Mouse (Mus musculus): Measurements from ENCODE around the gene Coa4. TPM values are rescaled to one million over a fixed set of nuclear protein-coding genes. Genes with fewer than 3 reads are reported as not detected.
"Not testable (repeated sequence)": the region's sequence is repeated elsewhere in the genome, so short reads cannot be mapped to it uniquely, and the experiment has no call there.

Coa4 gene
- polyA plus RNA-seq, 1 experiment from 2014 or later = 17.0 TPM

DNA sequence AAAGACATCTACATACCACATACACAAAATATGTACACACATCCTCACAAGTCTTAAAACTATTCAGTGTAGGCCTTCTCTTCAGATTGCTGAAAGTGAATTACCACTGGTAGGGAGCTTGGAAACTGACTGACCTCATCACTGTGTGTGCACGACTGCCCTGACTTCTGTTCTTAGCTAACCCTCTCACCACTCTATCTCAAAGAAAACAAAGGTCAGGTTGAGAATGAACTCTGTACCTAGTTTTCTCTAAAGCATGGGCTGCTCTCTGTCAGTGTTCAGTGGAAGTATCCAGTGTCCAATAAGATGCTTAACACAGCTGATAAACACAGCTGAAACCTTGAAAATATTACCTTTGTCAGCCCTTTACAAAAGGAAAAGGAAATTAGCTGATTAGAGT is 7.6 kb downstream of the Coa4 start:
- no peaks in the 10 kb centered on the region for H3K9me3 ChIP-seq (replicated peaks)
- H3K36me3 ChIP-seq (ENCODE audit: poor library complexity, severe bottlenecking) = peaks cover 24% of the 10 kb centered on the region
- no peak overlapping the region for H3K27ac ChIP-seq
- WGBS = 81% methylated on average over 1 of the region's 1 CpGs
- no peak overlapping the region for H3K9ac ChIP-seq
- ATAC-seq = no peak
- H3K4me3 ChIP-seq = no peak overlapping the region
- H3K4me1 ChIP-seq = no peaks in the 10 kb centered on the region
- H3K27me3 ChIP-seq = no peaks in the 10 kb centered on the region
- H3K4me2 ChIP-seq = no peak overlapping the region

DNA sequence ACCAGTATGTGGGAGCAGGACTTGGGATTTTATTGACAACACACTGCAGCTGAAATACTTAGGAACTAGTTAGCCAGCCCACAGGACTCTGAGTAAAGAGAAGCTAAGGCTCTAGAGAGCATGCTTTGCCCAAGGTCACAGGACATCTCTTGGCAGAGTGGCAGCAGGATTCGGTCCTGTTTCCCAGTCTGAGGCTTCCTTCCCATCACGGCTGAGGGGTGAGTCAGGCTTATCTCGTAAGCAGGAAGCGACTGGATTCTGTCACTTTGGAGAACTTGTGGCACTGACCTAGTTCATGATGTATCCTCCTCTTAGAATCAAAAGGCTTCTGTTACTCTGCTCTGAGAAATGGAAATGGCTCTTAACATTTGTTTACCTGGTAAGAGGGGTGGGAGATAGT is 10.8 kb downstream of the Coa4 start:
- H3K27ac ChIP-seq = no peak overlapping the region
- 83% methylated on average over 4 of the region's 4 CpGs for WGBS
- peaks cover 20% of the 10 kb centered on the region; the same call in 1 of the 2 replicates for H3K36me3 ChIP-seq (ENCODE audit: poor library complexity, severe bottlenecking)
- H3K9me3 ChIP-seq (replicated peaks) = no peaks in the 10 kb centered on the region
- no peak overlapping the region for H3K4me3 ChIP-seq
- H3K27me3 ChIP-seq = no peaks in the 10 kb centered on the region
- H3K4me1 ChIP-seq = no peaks in the 10 kb centered on the region
- no peak overlapping the region for H3K9ac ChIP-seq
- ATAC-seq = no peak
- H3K4me2 ChIP-seq = no peak overlapping the region

DNA sequence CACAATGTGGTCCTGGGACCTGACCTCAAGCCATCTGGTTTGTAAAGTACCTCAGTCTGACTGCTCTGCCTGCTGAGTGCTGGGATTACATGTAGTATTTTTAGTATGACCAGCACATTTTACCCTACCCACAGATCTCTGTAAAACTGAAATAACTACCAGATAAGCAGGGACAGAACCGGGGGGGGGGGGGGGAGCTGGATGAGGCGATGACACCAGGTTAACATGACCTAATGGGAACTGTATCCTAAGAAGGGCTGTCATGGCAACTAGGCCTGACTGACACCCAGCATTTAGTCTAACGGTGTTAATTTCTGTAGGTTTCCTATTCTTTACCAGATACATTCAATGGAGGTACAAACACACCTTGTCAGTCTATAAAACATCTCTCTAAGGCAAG is 12.9 kb downstream of the Coa4 start:
- no peaks in the 10 kb centered on the region for H3K27me3 ChIP-seq
- 95% methylated on average over 3 of the region's 3 CpGs for WGBS
- H3K4me1 ChIP-seq = peaks cover 3% of the 10 kb centered on the region
- H3K27ac ChIP-seq = no peak overlapping the region
- no peak overlapping the region for H3K4me3 ChIP-seq
- peaks cover 20% of the 10 kb centered on the region; the same call in 1 of the 2 replicates for H3K36me3 ChIP-seq (ENCODE audit: poor library complexity, severe bottlenecking)
- H3K4me2 ChIP-seq = no peak overlapping the region
- no peaks in the 10 kb centered on the region for H3K9me3 ChIP-seq (replicated peaks)
- H3K9ac ChIP-seq = no peak overlapping the region
- no peak for ATAC-seq

DNA sequence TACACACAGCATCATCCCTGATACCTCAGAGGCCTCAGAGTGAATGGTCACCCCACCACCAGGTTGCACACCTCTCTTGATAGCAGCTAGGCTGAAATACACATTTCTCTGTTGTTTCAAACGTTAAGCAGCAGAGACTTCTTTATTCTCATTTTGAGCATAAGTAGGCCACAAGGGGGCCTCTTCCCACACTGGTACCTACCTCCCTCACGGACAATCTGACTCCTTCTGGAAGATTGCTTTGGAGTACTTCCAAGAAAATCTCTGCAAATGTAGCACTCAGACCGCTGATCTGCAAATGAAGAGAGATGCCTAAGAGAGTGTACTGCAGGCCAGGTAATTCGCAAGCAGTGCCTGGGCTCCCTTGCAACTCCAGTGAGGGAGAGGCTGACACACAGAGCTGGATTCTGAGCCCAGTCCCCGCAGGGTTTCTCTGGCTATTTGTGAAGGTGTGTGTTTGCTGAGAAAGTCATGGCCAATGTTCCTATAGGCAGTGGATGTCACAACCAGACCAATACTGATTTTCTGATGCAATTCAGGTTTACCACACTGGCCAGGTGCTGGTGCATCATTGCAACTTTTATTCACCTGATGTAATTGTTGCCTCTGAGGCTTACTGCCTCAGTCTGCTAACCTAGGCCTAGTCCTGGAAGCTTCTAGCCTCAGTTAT is 13.6 kb downstream of the Coa4 start:
- Histone ChIP-seq H3K9me3 (replicated peaks) (no peaks in the 10 kb centered on the region), H3K27ac (no peak overlapping the region), H3K4me1 (peaks cover 9% of the 10 kb centered on the region), H3K27me3 (no peaks in the 10 kb centered on the region), H3K9ac (no peak overlapping the region), H3K4me2 (no peak overlapping the region), H3K4me3 (no peak overlapping the region), H3K36me3 (ENCODE audit: poor library complexity, severe bottlenecking) (peaks cover 20% of the 10 kb centered on the region; the same call in 1 of the 2 replicates)
- WGBS = 55% methylated on average over 5 of the region's 5 CpGs
- 0 out of 2 replicates have a peak, but pooled peaks have one; percentile 16 for ATAC-seq

DNA sequence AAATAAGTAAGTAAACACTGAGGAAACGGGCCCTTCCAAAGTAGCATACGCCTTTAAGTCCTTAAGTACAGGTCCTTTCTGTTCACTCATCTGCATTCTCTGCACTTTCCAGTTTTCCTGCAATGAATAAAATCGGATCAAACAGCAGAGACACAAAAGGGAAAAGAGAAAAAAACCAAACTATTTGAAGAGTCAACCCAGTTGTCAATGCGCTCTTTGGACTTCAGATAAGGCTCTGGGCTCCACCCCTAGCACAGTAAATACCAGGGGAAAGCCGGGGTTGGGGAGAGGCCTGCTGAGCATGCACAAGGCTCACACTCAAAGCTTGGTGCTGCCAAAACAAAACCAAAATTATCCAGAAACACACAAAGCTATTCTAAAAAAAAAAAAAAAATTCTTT is 18.1 kb downstream of the Coa4 start:
- H3K4me3 ChIP-seq = no peak overlapping the region
- 44% methylated on average over 5 of the region's 5 CpGs for whole genome bisulfite sequencing
- H3K27me3 ChIP-seq = no peaks in the 10 kb centered on the region
- H3K9me3 ChIP-seq (replicated peaks) = no peaks in the 10 kb centered on the region
- peaks cover 13% of the 10 kb centered on the region for H3K4me1 ChIP-seq
- peak overlapping the region; percentile 94 for H3K27ac ChIP-seq
- H3K4me2 ChIP-seq = no peak overlapping the region
- no peak overlapping the region; the same call in 1 of the 2 replicates for H3K9ac ChIP-seq
- peaks cover 3% of the 10 kb centered on the region; the same call in 1 of the 2 replicates for H3K36me3 ChIP-seq (ENCODE audit: poor library complexity, severe bottlenecking)
- peak; percentile 45; the same call in 1 of the 2 replicates for ATAC-seq

DNA sequence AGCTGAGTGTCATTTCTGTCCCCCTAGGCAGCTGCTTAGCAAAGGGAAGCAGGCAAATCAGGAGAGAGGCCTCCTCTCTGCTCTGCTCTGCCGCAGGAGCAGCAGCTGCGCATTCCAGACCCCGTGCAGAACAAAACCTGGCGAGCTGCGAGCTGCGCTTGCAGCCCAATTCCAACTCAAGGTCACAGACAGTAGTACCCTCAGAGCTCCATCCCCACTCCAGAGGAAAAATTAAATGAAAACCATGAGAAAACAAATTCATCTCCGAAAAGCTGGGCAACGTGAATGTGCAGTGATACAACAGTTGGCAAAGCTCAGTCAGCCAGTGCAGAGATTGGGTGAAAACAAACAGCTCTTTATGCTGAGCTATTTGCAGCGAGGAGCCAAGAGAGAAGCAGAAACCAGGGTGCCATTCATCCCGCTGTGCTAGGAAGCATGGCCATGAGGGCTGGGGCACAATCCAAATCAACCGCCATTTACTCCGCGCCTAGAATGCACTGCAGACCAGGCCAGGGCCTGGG is 18.6 kb downstream of the Coa4 start:
- ATAC-seq = peak; percentile 91
- Histone ChIP-seq H3K27me3 (no peaks in the 10 kb centered on the region), H3K36me3 (ENCODE audit: poor library complexity, severe bottlenecking) (peaks cover 3% of the 10 kb centered on the region; the same call in 1 of the 2 replicates), H3K27ac (peak overlapping the region; percentile 94), H3K4me1 (peaks cover 13% of the 10 kb centered on the region), H3K9ac (peak overlapping the region; percentile 46), H3K9me3 (replicated peaks) (no peaks in the 10 kb centered on the region), H3K4me3 (no peak overlapping the region), H3K4me2 (peak overlapping the region; percentile 48)
- 22% methylated on average over 13 of the region's 13 CpGs for WGBS

DNA sequence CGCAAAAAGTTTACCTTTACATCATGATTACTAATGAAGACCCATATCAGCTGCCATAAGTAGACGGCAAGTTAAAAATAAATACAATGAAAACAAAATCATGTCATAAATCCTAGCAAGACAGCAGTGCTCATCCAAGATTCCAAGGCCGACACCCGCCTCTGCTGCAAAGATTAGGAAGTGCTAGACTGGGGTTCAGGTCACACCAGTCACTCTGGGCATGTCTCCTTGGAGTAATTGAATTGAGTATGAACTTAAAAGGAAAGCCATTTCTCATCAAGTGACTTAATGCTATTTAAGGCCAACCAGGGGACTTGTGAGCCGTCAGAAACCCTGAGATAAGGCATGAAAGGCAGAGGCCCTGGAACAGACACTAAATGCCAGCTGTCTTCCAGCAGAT is 20.4 kb downstream of the Coa4 start:
- Histone ChIP-seq H3K27me3 (no peaks in the 10 kb centered on the region), H3K9ac (no peak overlapping the region), H3K4me2 (no peak overlapping the region), H3K4me3 (no peak overlapping the region), H3K36me3 (ENCODE audit: poor library complexity, severe bottlenecking) (no peaks in the 10 kb centered on the region), H3K27ac (no peak overlapping the region), H3K4me1 (peaks cover 18% of the 10 kb centered on the region), H3K9me3 (replicated peaks) (no peaks in the 10 kb centered on the region)
- WGBS = 93% methylated on average over 5 of the region's 5 CpGs
- ATAC-seq = no peak

DNA sequence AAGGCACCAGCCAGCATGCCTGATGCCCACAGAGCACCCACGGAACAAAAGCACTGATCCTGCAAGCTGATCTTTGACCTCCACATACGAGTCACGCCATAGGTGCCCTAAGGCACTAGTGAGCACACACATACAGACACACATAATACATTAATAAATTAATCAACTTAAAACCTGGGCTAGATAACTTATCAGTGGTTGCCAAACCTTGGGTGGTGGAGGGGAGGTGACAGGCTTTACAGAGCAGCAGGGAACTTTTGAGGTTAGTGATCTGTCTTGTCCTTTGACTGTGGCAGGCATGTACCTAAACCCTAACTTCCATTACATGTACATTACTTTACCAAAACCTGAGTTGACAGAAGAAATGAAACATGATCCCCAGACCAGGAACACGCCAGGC is 22.5 kb downstream of the Coa4 start:
- WGBS = 84% methylated on average over 4 of the region's 4 CpGs
- no peaks in the 10 kb centered on the region for H3K27me3 ChIP-seq
- no peaks in the 10 kb centered on the region for H3K9me3 ChIP-seq (replicated peaks)
- no peak overlapping the region for H3K9ac ChIP-seq
- no peak for ATAC-seq
- no peak overlapping the region for H3K4me2 ChIP-seq
- no peaks in the 10 kb centered on the region for H3K36me3 ChIP-seq (ENCODE audit: poor library complexity, severe bottlenecking)
- H3K4me1 ChIP-seq = peaks cover 20% of the 10 kb centered on the region
- no peak overlapping the region for H3K27ac ChIP-seq
- no peak overlapping the region for H3K4me3 ChIP-seq

DNA sequence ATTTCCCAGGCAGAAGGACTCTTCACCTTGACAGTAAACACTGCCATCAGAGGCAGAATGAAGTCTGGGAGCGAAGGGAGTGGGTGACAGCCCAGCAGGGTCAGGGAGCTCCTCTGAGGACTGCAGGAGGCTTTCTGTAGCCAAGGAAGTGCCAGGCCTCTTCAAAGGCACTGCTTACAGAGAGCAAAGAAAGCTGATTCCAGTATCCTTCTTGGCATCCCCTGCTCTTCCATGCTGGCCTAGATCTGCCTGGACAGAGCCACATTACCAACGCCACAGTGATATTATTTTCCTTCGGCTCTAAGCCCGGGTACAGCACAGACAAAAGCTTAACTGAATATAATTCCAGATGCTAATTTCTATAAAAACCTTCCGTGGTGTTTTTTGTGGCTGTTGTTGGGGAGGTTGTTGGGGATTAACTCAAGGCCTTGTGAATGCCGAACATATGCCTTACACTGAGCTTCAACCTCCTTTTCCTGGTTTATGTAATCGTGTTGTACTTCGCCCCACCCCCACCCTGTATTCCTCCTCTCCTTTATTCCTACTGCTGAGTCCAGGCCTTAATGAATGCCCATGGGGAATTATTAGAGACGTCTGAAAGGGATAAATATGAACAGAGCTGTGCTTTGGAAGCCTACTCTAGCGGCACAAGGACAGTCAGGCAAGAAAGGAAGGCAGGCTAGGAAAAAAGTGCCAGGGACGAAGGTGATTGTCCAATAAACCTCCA is 25.2 kb downstream of the Coa4 start:
- Histone ChIP-seq H3K36me3 (ENCODE audit: poor library complexity, severe bottlenecking) (0 out of 2 replicates have a peak, but pooled peaks cover 7% of the 10 kb centered on the region), H3K4me3 (no peak overlapping the region), H3K27me3 (no peaks in the 10 kb centered on the region), H3K4me2 (no peak overlapping the region), H3K9me3 (replicated peaks) (no peaks in the 10 kb centered on the region), H3K9ac (no peak overlapping the region), H3K27ac (peak overlapping the region; percentile 75), H3K4me1 (peaks cover 7% of the 10 kb centered on the region; the same call in 1 of the 2 replicates)
- 62% methylated on average over 11 of the region's 11 CpGs for WGBS
- 0 out of 2 replicates have a peak, but pooled peaks have one; percentile 43 for ATAC-seq

DNA sequence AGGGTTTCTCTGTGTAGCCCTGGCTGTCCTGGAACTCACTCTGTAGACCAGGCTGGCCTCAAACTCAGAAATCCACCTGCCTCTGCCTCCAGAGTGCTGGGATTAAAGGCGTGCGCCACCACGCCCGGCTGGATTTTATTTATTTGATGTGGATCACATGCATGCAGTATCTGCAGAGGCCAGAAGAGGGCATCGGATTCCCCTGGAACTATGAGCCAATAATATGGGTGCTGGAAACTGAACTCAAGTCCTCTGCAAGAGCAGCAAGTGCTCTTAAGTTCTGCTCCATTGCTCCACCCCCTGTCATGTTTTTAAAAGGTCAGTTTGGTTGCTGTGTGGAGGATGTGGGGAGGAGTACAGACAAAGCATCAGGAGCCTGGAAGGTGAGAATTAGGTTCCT is 30.4 kb downstream of the Coa4 start:
- ATAC-seq; H3K4me2 ChIP-seq; H3K27ac ChIP-seq; H3K4me1 ChIP-seq; H3K27me3 ChIP-seq; H3K4me3 ChIP-seq; H3K9ac ChIP-seq; H3K9me3 ChIP-seq (replicated peaks): not testable (repeated sequence)
- H3K36me3 ChIP-seq (ENCODE audit: poor library complexity, severe bottlenecking) = peaks cover 14% of the 10 kb centered on the region; the same call in 1 of the 2 replicates
- WGBS = 80% methylated on average over 5 of the region's 5 CpGs

DNA sequence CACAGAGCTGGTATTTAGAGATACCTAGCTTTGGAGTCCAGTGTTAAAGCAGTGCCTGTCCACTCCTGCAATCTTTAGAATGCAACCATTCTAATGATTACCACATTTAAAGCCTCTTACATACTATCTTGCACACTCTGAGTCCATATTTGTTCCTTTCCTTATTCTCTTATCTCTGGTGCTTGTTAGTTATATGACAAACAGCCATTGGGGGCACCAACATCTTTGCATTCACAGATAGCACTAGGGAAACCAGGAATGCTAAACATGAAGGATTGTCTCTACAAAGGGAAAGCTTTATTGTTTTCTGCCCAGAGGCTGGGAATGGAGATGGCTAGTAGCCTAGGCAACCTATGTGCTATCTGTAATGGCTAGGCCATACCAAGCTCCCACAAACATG is 33.0 kb downstream of the Coa4 start:
- H3K27me3 ChIP-seq = no peaks in the 10 kb centered on the region
- peaks cover 9% of the 10 kb centered on the region; the same call in 1 of the 2 replicates for H3K36me3 ChIP-seq (ENCODE audit: poor library complexity, severe bottlenecking)
- H3K4me2 ChIP-seq = no peak overlapping the region
- H3K27ac ChIP-seq = no peak overlapping the region
- no peak overlapping the region for H3K9ac ChIP-seq
- no peak for ATAC-seq
- no peaks in the 10 kb centered on the region for H3K4me1 ChIP-seq
- no peak overlapping the region for H3K4me3 ChIP-seq
- H3K9me3 ChIP-seq (replicated peaks) = no peaks in the 10 kb centered on the region

DNA sequence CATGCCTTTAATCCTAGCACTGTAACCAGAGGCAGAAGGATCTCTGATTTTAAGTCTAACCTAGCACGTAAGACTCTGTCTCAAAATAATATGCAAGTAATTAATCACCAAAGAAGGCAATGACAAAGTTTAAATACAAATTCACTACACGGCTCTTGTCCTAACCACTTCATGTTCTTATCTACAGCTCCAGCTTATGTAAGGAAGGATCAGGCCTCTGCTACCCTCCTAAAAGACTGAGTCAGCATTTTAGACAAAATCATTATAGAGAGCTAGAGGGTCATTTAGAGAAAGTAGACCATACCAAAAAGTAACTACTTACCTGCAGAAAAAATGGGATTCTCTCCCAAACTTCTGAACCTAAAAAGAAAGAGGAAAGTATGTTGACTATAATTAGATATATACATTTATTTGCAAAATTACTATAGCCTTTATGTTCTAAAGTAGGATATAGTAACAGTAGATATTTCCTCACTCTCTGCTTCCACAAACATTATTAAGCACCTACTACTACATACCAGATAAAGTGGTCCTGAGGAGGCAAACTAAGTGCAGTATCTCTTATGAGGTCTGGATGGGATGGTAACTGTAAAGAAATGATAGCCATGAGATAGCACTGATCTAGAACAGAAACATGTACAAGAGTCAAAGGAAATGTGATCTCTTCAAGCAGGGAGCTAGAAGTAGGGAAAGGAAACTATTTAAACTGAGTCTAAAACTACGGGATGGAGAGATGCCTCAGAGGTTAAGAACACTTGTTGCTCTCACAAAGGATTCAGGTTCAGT is 34.3 kb downstream of the Coa4 start:
- no peaks in the 10 kb centered on the region for H3K4me1 ChIP-seq
- H3K27me3 ChIP-seq = no peaks in the 10 kb centered on the region
- WGBS = 91% methylated on average over 3 of the region's 3 CpGs
- no peaks in the 10 kb centered on the region for H3K9me3 ChIP-seq (replicated peaks)
- no peak overlapping the region for H3K9ac ChIP-seq
- H3K4me2 ChIP-seq = no peak overlapping the region
- no peak overlapping the region for H3K27ac ChIP-seq
- H3K4me3 ChIP-seq = no peak overlapping the region
- peaks cover 6% of the 10 kb centered on the region; the same call in 1 of the 2 replicates for H3K36me3 ChIP-seq (ENCODE audit: poor library complexity, severe bottlenecking)
- no peak for ATAC-seq
